22 mouse cellular contexts compared by ENCODE assay signal in the genomic region with DNA sequence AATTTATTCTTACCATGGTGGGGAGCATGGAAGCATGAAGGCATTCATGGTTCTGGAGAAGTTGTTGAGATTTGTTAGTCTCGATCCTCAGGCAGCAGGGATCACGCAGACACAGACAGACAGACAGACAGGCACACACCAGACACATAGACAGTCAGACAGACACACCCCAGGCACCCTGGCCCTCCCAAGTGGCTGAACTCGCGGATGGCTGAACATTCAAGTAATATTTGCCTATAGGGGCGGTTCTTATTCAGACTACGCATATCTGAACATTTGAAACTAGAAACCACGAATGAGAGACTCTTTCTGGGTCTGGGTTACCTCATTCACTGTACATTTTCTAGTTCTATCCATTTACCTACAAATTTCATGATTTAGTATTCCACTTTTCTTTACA.
"Had no signal": no experiment of that assay in that cellular context is flagged by ENCODE, and none has a peak within 500 bp of the region (broad histone marks: within the 10 kb centered on the region; RNA-seq: fewer than 3 reads in every experiment).

No protein-coding gene starts in this region.

- H3K4me2 ChIP-seq: liver, embryonic 13.5 days; liver, embryonic 15.5 days; lung, embryonic 15.5 days; midbrain, embryonic 11.5 days; midbrain, embryonic 13.5 days; midbrain, embryonic 15.5 days; neural tube, embryonic 12.5 days; stomach, embryonic 15.5 days had no signal

- H3K36me3 ChIP-seq: lung, embryonic 15.5 days; midbrain, embryonic 15.5 days; neural tube, embryonic 12.5 days; stomach, embryonic 15.5 days had no signal

- H3K9me3 ChIP-seq: liver, embryonic 13.5 days; liver, embryonic 15.5 days; lung, embryonic 15.5 days; megakaryocyte, embryonic 14.5 days; midbrain, embryonic 13.5 days; midbrain, embryonic 15.5 days; neural tube, embryonic 12.5 days; stomach, embryonic 15.5 days had no signal

- DNase-seq: liver, embryonic 13.5 days; liver, postnatal 0 days; lung, adult 2 months; lung, postnatal 14 days; lung, postnatal 36 days; retina, postnatal 1 day; right cerebral cortex, adult 18-20 months; right cerebral cortex, postnatal 25 days; right cerebral cortex, postnatal 4 days; thymus, adult 2 months; thymus, postnatal 25 days; thymus, postnatal 4 days had no signal

- H3K4me1 ChIP-seq: liver, embryonic 15.5 days; lung, embryonic 15.5 days; midbrain, embryonic 13.5 days; neural tube, embryonic 12.5 days; stomach, embryonic 15.5 days had no signal

- H3K4me3 ChIP-seq: liver, embryonic 13.5 days; liver, embryonic 15.5 days; lung, embryonic 15.5 days; megakaryocyte, embryonic 14.5 days; midbrain, embryonic 13.5 days; midbrain, embryonic 15.5 days; neural tube, embryonic 12.5 days; stomach, embryonic 15.5 days had no signal

- H3K27me3 ChIP-seq: liver, embryonic 13.5 days; liver, embryonic 15.5 days; lung, embryonic 15.5 days; megakaryocyte, embryonic 14.5 days; midbrain, embryonic 13.5 days; midbrain, embryonic 15.5 days; neural tube, embryonic 12.5 days; stomach, embryonic 15.5 days had no signal

- H3K27ac ChIP-seq: liver, embryonic 13.5 days; liver, embryonic 15.5 days; lung, embryonic 15.5 days; macrophage; midbrain, embryonic 13.5 days; midbrain, embryonic 15.5 days; neural tube, embryonic 12.5 days; stomach, embryonic 15.5 days; stomach, postnatal 0 days had no signal

- H3K9ac ChIP-seq: liver, embryonic 13.5 days; liver, embryonic 15.5 days; liver, postnatal 0 days; lung, embryonic 15.5 days; midbrain, embryonic 13.5 days; midbrain, embryonic 15.5 days; neural tube, embryonic 12.5 days; stomach, embryonic 15.5 days had no signal
